Mouse (Mus musculus): ENCODE measurements around the gene Rundc1.
A peak's percentile ranks its signal among the peaks of the same experiment; 100 is the strongest.
"Not testable (repeated sequence)": the region's sequence is repeated elsewhere in the genome, so short reads cannot be mapped to it uniquely, and the experiment has no call there.

Gene Rundc1

DNA sequence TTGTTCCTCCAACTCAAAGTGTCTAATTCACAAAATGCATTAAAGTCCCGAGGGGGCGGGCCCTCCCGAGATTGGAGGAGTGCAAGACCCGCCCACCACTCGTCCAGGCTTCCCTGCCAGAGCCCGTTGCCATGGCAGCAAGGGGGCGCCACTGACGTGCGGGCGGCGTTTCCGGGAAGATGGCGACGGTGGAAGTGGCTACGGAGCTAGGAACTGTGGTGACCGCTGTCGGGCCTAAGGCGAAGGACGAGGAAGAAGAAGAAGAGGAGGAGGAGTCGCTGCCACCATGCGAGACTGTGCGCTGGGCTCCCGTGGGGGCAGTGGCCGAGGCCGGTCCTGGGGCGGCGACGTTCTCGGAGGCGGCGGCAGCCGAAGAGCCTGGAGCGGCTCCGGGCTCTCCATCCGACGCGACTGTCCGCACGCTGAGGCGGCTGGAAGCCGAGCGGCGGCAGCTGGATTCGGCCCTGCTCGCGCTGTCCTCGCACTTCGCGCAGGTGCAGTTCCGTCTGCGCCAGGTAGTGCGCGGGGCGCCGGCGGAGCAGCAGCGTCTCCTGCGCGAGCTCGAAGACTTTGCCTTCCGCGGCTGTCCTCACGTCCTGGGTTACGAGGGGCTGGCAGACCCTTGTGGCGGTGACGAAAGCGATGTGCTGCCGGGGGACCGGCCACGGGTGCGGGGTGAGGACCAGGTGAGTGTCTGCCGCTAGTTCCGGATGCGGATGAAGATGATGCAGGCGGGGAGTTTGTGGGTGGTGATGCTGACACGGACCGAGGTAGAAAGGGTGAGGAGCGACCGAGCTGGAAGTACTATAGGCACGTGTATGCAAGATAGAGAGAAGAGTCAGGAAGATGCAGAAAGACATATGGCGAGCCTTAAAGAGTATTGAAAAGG, at the start of gene Rundc1, which contains the start of gene Ptges3l:
Gene Rundc1, plus strand, starts transcription at position 161 of the 889 bp plus-strand sequence.
Gene Ptges3l, minus strand, starts transcription at position 409 of the 889 bp plus-strand sequence.
- DNase-seq (ENCODE audit: extremely low read depth, low read depth), result peak; percentile 87

DNA sequence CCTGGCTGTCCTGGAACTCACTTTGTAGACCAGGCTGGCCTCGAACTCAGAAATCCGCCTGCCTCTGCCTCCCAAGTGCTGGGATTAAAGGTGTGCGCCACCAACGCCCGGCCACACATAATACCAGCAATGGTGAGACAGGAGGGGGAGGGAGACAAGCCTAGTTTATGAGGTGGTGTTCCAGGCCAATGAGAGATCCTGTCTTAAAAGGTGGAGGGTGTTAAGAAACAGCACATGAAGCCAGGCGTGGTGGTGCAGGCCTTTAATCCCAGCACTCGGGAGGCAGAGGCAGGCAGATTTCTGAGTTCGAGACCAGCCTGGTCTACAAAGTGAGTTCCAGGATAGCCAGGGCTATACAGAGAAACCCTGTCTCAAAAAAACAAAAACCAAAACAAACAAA, 46.7 kb upstream of the Rundc1 start:
- DNase-seq (ENCODE audit: extremely low read depth, low read depth), result not testable (repeated sequence)

DNA sequence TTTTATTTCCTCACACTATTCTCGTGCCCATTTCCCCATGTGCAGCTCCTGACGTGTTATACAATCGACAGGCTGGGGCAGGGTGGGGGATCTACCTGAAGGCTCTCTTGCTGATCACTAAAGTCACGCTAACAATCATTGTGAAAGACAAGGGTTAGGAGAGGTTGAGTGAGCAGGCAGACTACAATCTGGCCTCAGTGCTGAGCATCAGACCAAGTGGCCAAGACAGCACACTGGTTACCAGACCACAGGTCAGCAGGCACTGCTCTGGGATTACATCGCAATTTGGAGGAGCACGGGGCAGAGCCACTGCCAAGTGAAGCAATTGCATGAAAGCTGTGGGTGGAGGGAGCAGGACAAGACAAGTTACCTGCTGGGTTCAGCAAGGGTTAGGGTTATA, 46.0 kb upstream of the Rundc1 start:
- DNase-seq (ENCODE audit: extremely low read depth, low read depth), result no peak

DNA sequence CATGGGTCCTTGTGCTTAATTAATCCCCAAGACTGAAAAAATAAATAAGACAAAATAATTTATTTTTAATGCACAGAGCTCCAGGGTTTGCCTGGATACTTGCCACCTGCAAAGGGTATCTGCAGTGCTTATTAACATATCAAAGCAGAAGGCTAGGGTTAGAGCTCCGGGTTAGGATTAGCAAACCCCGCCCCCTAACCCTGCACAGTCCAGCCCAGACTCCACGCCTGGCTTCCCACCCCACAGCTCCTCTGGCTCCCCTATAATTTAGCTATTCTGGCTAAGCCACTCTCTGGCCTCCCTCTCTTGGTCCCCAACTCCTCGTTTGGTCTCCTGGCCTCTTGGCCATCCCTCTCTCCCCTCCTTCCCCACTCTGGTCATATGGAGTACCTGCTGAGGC, 43.1 kb upstream of the Rundc1 start:
- no peak for DNase-seq (ENCODE audit: extremely low read depth, low read depth)

DNA sequence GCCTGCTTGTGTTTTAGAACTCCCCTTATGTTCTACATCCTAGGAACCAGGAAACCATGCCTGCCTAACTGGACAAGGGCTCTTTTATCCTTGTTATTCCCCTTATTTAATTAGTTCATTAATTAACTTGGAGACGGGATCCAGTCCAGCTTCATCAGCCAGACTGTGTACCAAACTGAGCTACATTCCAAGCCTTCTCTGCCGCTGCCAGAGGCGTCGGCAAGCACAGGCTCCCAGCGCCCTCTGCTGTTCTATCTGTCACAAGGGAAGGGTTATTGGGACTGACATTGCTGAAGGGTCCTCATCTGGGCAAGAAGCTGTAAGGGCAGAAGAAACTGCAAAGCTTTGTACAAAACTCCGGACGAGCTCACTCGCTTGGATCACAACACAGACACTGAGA, 29.8 kb upstream of the Rundc1 start:
- peak; percentile 50 for DNase-seq (ENCODE audit: extremely low read depth, low read depth)

DNA sequence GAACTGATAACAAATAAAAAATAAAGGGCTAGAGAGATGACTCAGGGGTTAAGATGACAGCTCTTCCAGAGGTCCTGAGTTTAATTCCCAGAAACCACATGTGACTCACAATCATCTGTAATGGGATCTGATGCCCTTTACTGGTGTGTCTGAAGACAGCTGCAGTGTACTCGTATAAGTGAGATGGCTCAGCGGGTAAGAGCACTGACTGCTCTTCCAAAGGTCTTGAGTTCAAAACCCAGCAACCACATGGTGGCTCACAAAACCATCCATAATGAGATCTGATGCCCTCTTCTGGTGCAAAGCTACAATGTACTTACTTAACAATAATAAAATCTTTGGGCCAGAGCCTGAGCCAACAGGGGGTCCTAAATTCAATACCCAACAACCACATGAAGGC, 9.6 kb upstream of the Rundc1 start:
- DNase-seq (ENCODE audit: extremely low read depth, low read depth), result no peak

DNA sequence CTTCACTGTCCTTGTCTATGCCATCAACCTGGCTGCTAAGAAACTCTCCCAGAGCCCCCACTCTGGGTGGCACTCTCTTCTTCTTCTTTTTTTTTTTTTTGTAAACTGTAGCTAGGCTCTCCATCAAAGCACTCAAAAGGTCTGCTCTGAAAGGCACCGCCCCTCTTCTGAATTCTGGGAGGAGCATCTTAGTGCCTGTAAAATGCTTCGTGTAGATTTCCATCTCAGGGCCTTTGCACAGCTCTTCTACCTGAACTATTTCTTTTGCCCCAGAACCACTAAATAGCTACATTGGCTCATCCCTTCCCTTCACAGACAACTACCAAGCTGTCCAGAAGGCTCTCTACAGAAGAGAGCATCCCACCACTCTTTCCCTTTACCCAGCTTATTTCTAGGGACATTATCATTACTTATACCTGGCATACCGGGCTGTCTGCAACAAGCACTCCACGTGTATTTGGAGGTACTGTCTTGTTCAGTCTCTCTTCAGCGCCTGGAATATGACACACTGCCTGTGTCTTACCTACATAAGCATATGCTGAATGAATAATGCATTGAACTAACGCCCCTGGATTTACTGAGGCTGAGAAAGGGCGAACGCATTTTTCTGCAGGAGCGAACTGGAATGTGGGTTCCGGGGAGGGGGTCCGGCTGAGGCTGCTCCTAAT, 8.3 kb upstream of the Rundc1 start:
- no peak for DNase-seq (ENCODE audit: extremely low read depth, low read depth)

DNA sequence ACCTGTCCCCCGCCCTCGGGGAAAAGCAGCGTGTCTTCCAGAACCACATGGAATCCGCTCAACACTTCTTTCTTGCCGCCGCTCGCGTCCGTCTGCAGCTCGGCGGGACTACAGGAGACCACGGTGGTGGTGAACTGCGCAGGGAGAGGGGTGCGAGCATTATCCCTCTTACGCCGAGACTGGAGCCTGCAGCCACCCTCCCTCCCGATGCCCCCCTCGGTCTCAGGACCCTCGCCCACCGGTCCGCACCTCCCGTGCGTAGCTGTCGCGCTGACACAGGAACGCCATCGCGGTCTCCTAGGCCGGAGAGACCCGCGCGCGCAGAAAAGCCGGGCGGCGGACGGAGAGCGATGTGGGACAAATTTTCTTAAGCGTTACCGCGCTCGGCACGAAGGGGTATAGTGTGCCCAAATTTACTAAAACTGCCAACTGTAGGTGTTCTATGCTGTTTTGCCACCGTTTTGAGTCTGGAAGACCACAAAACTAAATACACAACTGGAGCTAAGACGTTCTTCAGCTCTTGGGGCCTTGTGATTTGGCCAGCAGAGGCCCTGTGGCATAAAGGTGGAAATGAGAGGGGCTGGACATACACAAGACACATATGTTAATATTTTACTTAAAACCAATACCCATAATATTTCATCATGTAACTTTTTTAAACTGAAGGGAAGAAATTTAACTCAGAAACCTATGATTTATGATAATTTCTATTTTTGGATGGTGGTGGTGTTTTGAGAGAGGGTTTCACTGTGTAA, 7.6 kb upstream of the Rundc1 start, which contains the start of gene Aarsd1:
Gene Aarsd1, minus strand, starts transcription at position 515 of the 755 bp plus-strand sequence.
- no peak for DNase-seq (ENCODE audit: extremely low read depth, low read depth)

DNA sequence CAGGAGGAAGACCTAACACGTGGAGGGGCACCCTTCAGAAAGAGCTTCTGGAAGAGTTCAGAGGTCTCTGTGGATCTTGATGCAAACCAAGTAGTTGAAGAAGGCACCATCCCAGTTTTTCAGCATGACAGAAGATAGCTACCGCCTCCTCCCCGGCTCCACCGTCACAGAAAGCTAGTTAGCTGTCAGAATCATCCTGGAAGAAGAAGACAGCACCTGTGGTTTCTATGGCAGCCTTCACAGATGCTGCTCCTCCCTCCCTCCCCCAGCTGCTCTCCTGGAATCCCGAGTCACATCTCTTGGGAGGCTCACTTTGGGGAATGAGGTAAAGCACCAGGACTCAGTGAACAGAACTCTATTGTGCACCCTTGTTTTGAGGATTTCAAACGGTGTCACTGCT, 5.9 kb upstream of the Rundc1 start:
- no peak for DNase-seq (ENCODE audit: extremely low read depth, low read depth)

DNA sequence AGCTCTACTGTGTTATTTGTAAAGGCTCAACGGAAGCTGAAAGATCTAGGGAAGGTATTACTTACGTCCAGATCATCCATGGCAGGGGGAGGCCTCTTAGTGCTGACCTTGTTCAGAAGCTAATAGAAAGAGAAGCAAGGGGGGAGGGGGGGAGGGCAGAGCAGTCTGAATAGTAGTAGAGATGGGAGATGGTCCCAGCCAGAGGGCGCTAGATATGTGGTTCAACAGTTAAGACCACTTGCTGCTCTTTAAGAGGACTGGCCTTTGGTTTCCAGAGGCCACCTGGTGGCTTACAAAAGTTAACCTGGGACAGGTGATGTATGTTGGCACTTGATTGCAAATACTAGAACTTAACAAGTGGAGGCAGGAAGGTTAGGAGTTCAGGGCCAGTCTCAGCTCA, 5.3 kb upstream of the Rundc1 start:
- DNase-seq (ENCODE audit: extremely low read depth, low read depth), result no peak

DNA sequence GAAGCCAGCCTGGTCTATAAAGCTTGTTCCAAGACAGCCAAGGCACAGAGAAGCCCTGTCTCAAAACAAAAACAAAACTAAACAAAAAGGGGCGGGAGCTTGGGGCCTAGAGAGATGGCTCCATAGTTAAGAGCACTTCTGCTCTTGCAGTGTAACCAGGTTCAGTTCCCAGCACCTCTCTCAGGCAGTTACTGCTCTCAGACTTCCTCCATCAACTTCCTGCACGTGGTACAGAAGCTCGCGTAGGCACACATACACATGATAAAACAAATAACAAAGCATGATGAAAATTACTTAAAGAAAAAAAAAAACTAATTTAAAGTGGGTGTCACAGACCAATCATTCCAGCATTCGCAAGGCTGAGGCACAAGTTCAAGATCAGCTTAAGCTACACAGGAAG, 4.7 kb upstream of the Rundc1 start:
- DNase-seq (ENCODE audit: extremely low read depth, low read depth), result no peak

DNA sequence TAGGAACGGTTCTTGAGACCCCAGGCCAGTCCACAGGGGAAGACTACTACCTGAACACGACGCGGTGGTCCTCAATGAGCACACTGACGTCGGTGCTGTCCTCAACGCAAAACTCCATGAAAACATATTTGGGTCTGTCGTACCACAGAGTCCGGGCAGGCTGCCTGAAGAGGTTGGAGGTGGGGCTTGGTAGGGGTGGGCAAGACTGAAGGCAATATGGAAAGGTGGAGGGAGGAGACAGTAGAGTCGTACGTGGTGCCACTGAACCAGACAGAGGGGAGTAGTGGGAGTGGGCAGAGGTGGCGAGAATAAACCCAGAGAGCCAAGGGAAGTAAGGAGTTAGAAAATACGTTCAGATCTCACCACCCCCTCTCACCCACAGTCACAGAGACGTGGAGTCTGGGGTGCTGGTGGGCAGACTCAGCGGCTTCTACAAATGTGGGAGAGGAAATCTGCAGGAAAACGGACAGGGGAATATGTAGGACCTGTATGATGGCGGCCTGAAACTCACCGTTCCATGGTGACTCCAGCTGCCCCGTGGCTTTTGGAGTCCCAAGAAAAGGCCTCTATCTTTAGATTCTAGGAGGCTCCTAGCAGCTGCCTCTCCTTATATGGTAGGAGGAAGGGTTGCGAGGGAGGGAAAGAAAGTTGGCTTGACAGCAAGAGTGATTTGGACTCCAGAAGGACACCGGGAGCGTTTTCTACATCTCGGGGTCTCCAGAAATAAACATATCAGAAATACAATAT, 607 bp upstream of the Rundc1 start, which contains the start of gene Gm27029:
Gene Gm27029, minus strand, starts transcription at position 692 of the 747 bp plus-strand sequence.
- DNase-seq (ENCODE audit: extremely low read depth, low read depth), result no peak

DNA sequence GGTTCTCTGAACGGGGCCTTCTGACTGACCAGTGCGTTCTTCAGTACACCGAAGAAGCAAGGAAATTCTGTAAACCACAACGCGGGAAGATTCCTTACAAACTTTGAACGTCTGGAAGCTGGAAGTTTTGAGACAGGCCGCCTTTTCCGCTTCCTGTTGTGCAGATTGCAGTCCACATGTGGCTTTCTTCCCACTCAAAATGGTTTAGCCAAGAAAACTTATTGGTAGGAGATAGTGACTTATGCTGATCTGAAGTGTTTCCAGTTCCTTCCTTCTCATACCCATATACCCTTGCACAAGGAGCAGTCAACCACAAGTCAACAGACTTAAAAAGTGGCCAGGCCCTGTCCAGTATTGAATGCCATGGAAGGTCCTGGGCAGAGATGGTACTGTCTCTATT, 1.3 kb downstream of the Rundc1 start:
- DNase-seq (ENCODE audit: extremely low read depth, low read depth), result no peak

DNA sequence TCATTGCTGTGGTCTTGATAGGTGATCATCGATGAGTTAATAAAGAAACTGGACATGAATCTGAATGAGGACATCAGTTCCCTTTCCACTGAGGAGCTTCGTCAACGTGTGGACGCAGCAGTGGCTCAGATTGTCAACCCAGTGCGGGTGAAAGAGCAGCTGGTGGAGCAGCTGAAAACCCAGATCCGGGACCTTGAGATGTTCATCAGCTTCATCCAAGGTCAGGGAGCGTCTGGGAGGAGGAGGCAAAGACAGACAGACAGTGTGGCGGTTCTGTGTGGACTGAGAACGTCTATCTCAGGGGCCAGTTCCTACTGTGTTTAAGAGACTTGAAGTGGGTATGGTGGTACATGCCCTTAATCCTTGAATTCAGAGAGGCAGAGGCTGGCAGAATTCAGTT, 6.4 kb downstream of the Rundc1 start:
- DNase-seq (ENCODE audit: extremely low read depth, low read depth), result no peak

DNA sequence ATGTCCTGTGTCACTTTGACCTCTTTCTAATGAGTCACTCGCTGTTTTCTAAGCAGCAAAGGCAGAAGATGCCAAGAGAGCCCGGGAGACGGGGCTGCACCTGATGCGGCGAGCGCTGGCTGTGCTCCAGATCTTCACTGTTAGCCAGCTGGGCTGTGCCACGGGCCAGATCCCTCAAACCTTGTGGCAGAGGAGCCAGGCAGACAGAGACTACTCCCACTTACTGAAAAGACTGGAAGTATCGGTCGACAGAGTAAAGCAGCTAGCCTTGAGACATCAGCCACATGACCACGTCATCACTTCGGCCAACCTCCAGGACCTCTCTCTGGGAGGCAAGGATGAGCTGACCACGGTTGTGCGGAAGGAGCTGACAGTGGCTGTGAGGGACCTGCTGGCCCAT, 8.5 kb downstream of the Rundc1 start:
- no peak for DNase-seq (ENCODE audit: extremely low read depth, low read depth)

DNA sequence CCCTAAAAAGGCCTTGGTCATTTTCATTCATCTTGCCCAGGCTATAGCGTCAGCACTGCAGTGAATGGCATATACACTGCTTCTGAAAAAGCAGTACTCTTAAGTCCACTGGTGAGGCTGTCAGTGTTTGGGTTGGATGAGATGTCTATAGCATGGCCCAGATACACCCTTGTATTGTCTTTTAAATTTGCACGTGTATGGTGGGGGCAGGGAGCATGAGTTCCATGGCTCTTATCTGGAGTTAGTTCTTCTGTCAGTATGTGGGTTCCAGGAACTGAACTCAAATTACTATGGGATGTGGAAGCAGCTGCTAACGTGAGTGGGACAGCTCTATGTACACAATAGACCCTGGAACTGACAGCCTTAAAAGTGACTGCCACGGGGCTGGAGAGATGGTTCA, 10.9 kb downstream of the Rundc1 start:
- no peak for DNase-seq (ENCODE audit: extremely low read depth, low read depth)

DNA sequence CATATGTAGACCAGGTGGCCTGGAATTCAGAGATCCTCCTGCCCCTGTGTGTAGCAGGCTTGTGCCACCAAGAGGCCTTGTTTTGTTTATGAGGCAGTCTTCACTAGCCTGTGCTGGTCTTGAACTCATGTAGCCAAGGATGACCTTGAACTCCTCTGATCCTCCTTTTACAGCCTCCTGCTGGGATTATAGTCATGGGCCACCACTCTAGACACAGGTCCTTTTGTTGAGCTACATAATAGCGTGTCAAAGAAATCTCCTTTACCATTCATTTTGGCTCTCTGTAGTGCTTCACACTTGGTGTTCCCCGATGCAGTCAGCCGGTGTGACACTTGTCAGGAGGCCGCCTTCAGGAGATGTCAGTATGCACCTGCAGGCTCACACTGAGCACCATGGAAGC, 12.0 kb downstream of the Rundc1 start:
- DNase-seq (ENCODE audit: extremely low read depth, low read depth), result no peak

DNA sequence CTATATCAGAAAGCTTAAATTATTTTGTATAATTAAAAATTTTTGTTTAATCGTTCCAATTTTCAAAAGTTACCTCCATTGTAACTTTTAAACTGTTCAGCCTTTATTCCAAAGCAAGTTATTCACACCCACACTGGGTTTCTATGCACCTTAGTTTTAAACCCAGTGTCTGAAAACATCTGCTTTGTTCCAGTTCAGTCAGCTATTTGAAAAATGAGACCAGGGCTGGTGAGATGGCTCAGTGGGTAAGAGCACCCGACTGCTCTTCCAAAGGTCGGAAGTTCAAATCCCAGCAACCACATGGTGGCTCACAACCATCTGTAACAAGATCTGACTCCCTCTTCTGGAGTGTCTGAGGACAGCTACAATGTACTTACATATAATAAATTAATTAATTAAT, 13.1 kb downstream of the Rundc1 start:
- not testable (repeated sequence) for DNase-seq (ENCODE audit: extremely low read depth, low read depth)

DNA sequence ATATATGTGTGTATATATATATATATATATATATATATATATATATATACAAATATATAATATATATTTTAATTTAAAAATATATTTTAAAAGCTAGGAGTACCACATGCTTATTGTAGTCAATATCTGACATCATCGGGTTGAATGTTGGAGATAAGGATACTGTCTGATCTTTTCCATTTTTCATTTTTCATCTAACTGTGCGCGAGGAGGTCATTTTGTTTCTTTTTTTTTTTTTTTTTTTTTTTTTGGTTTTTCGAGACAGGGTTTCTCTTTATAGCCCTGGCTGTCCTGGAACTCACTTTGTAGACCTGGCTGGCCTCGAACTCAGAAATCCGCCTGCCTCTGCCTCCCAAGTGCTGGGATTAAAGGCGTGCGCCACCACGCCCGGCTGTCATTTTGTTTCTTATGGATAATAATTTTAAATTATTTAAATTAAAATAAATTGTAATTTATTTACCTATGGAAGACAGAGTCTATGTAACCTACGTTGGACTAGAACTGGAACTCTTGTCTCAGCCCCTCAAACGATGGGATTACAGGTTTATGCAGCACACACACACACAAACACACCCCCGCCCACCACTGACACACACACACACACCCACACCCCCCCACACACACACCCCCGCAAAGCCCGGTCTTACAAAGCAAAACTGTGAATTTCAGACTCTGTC, 16.7 kb downstream of the Rundc1 start:
- not testable (repeated sequence) for DNase-seq (ENCODE audit: extremely low read depth, low read depth)

DNA sequence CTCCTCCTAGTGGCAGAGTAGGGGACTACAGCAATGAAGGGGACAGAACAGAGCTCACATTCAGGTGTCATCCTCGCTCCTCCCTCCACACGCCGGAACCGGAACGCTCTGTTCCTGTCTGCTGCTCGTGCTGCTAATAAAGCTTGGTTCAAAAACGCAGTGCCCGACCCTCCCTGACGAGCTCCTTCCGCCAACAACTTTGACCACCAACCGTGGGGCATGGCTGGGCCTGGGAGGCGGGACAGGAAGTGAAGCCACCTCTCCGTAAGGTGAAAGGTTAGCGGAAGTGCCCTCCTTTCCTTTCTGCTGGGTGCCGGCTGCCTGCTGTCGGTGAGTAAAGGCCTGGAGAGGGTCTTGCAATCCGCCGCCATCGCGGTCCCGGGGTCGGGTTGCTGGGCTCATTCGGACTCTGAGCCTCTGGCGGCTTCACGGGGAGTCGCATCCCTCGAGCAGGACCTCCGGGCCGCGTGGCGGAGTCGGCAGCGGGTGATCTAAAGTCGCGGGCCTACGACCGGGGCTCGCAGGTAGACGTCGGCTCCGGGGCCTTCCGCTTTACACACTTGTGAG, 17.3 kb downstream of the Rundc1 start, which contains the start of gene Rpl27:
Gene Rpl27, plus strand, starts transcription at position 172 of the 567 bp plus-strand sequence.
- peak; percentile 99 for DNase-seq (ENCODE audit: extremely low read depth, low read depth)

Data from MEL-GATA-1-ER (cell line).